Mouse (Mus musculus) CH12F3 (cell line): ENCODE results near the gene Galnt13.
"Not testable (repeated sequence)": the region's sequence is repeated elsewhere in the genome, so short reads cannot be mapped to it uniquely, and the experiment has no call there.

ENCODE experiments used
- in situ Hi-C: fragments of 300-500 bp; cut with MboI; formaldehyde crosslinking; loops from 2 replicates; pipeline ENCODE4 v1.14.3; 2020; ENCODE audit warnings: low sequenced_read_pairs

Gene Galnt13

DNA sequence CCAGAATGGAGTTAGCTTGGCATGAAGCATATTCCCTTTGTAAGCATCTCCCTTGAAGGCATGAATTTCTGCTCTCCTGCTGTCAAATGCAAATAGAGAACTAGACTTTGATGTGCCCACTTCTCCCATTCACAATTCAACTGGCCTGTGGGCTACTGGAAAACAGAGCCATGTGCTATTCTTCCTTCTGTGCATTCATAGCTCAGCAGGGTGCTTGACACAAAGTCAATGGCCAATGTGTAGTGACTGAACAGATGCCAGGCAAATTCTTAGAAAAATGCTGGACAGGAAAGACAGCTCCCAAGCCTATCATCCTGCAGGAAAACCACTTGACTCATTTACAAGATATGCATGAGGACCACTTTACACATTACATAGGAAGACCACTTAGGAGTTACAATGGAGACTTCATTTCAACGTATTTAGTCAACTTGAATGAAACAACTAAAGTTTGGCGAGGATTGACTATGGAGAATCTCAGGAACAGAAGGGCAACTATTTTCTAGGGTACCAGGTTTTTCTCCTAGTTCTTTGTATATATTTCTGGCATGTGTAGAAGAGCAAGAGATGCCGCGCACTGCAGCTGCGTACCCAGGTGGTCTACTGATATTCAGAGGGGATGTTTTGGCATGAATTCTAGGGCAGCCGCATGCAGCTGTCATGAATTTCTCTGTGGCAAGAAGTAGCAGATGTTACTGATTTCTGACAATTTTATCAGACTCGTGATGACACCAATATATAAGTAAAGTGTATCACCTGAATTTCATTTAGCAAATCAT, 470.4 kb downstream of the Galnt13 start:
- in situ Hi-C loops: no loop called here

DNA sequence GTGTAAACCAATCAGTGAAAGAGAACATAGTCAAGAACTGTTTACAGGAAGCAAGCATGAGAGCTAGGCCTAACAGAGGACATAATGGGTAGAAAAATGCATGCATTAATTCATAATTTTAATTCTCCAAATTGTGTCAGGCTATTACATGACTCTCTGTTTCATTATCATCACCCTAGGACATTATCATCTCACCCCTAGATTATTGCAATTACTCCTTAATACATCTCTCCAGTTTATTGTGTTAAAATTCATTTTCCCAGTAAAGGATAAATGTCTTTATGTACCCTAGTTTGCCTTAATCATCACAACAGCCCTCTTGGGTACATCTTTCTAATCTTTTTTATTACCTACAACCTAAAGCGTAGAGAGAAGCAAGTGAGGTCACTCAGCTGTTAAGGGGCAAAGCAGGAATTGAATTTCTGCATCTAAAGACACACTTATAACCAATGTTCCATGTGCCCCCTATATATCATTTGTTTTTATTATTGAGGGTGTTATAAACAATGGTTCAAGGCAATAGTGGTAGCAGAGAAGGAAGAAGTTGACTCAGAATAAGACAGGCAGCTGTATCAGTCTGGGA, 479.1 kb downstream of the Galnt13 start:
- in situ Hi-C loops: no loop called here

GRCm38 (mm10) chr2:54936369-54936768, 500.3 kb downstream of the Galnt13 start:
- in situ Hi-C loops: no loop called here

- in situ Hi-C loops: no loop called here
Observed at GRCm38 (mm10) chr2:54937306-54937705, 501.2 kb downstream of the Galnt13 start.

- in situ Hi-C loops: no loop called here
Observed at GRCm38 (mm10) chr2:54938075-54938474, 502.0 kb downstream of the Galnt13 start.

GRCm38 (mm10) chr2:54943386-54943785, 507.3 kb downstream of the Galnt13 start:
- in situ Hi-C loops: no loop called here

- in situ Hi-C loops: no loop called here
Observed at GRCm38 (mm10) chr2:54983839-54984238, 547.7 kb downstream of the Galnt13 start.

DNA sequence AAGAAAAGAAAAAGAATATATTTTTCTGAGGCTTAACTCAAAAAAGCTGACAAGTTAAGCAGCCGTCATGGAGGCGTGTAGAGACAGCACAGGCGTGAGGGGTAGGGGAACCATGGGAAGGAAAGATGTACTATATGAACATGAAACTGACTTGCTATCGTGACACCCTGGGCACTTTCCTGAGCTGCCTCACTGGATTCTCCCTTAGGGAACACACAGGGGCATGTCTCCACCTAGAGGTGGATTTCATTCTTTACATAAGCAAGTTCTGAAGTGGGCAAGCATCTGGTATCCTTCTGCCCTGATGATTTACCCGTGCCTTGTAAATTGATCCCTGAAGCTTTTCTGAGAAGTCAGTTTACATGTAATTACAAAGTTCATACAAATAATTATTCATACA, 586.4 kb downstream of the Galnt13 start:
- in situ Hi-C loops: not testable (repeated sequence)

GRCm38 (mm10) chr2:55034610-55035009, 598.5 kb downstream of the Galnt13 start:
- in situ Hi-C loops: no loop called here

GRCm38 (mm10) chr2:55065469-55066315, 629.6 kb downstream of the Galnt13 start:
- in situ Hi-C loops: no loop called here

- in situ Hi-C loops: no loop called here
Observed at GRCm38 (mm10) chr2:55085580-55085979, 649.5 kb downstream of the Galnt13 start.

- in situ Hi-C loops: no loop called here
Observed at GRCm38 (mm10) chr2:55088034-55088433, 651.9 kb downstream of the Galnt13 start.

GRCm38 (mm10) chr2:55090332-55090731, 654.2 kb downstream of the Galnt13 start:
- in situ Hi-C loops: loop anchor here (10.0 kb wide), 1 partner anchor 934 kb away; no protein-coding TSS in a partner anchor

DNA sequence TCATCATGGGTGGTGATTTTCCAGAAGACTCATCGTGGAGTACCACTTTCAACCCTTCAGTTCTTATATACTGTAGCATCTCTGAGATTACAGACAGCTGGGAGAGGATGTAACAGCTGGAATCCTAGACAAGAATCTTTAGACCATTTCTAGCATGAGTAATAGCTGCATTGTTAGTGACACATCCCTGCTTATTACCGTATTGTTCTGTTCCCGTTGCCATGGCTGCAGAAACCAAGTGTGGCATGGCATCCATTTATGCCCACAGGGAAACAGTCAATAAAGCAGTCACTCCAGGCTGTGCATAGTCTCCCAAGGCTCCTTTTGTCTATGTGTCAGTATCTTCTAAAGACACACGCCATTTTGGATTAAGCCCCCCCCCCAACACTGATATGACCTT, 655.4 kb downstream of the Galnt13 start:
- in situ Hi-C loops: loop anchor here (10.0 kb wide), 1 partner anchor 933 kb away; no protein-coding TSS in a partner anchor

GRCm38 (mm10) chr2:55099100-55099499, 663.0 kb downstream of the Galnt13 start:
- in situ Hi-C loops: loop anchor here (10.0 kb wide), 1 partner anchor 926 kb away; no protein-coding TSS in a partner anchor

DNA sequence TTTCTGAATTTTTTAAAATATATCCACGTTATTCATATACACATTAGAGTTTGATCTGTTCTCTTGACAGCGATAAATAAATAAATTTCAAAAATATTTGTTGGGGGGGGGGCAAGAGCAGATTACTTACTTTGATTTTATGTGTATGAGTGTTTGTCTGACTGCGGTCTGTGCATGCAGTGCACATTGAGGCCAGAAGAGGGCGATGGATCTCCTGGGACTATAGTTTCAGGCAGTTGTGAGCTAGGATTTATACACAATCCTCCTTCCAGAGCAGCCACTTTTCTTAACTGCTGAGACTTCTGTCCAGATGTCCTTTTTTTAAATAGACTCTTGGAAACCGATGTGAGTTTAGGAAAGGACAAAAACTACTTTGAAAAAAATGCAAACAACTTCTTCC, 665.2 kb downstream of the Galnt13 start:
- in situ Hi-C loops: no loop called here

DNA sequence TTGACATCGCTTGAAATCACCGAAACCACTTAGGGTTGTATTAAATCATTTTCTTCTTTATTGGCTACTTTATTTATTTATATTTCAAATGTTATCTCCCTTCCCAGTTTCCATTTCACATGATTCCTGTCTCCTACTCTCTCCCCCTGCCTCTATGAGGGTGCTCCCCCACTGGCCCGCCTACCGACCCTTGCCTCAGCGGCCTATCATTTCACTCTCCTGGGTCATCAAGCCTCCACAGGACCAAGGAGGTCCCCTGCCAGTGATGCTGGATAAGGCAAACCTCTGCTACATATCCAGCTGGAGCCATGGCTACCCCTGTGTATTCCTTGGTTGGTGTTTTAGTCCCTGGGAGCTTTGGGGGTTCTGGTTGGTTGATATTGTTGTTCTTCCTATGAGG, 667.4 kb downstream of the Galnt13 start:
- in situ Hi-C loops: no loop called here

DNA sequence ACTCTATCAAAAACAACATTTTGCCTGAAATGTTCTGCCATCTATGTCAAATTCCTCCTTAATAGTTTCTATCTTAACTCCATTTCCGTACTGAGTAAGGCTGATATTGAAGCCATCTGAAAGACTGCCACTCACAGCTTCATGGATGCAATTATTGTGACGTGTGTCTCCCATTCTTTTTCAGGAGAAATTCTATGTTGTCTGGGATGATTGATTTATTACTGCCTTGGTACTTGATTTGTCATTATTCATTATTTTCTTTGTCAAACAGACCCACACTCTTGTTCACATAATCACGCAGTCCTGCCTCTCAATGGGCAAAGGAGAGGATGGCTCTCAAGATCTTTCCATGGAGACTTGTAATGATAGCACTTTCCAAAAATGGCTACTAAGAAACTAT, 671.7 kb downstream of the Galnt13 start:
- in situ Hi-C loops: no loop called here

- in situ Hi-C loops: no loop called here
Observed at GRCm38 (mm10) chr2:55153089-55153488, 717.0 kb downstream of the Galnt13 start.

GRCm38 (mm10) chr2:55164781-55165180, 728.7 kb downstream of the Galnt13 start:
- in situ Hi-C loops: no loop called here
